Mouse (Mus musculus) skeletal muscle tissue, adult 2 months (tissue): ENCODE data around the gene Lrrc66.

Experiments used
- DNase-seq: peaks from one replicate; pipeline ENCODE4 v3.0.0-alpha.2; 2012; ENCODE audit warnings: low read depth, low spot score

The Lrrc66 gene

DNA sequence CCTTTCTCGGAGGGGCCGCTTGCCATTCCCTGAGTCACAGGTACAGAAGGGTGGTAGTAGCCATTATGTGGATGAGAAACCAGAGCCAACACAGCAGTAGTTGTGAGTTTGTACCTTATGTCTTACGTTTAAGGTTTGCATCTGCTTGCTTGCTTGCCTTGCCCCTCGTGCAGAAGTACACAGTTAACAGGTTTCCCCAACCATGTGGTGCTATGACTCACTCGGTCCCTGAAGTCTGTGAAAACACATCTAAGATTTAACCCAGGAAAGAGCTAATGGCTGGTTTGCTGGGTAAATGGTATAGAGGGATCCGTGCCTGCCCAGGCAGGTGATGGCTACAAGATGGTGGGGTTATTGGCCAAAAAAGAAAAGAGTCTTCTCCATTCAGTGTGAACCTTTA lies 73.6 kb downstream of the Lrrc66 start:
- no peak for DNase-seq

GRCm38 (mm10) chr5:73556733-73557425 lies 75.4 kb downstream of the Lrrc66 start:
- no peak for DNase-seq
